Mouse (Mus musculus) 3T3-L1 (cell line): ENCODE results near the gene Slc16a1.

ENCODE experiments used
- DNase-seq: peaks from one replicate; pipeline ENCODE4 v3.0.0-alpha.2; 2015; ENCODE audit warnings: low read depth, low spot score

The Slc16a1 gene

GRCm38 (mm10) chr3:104638932-104639748 is 672 bp downstream of the Slc16a1 start:
- peak; percentile 76 for DNase-seq

GRCm38 (mm10) chr3:104639749-104640368 is 1.4 kb downstream of the Slc16a1 start:
- no peak for DNase-seq

- DNase-seq = peak; percentile 7
These were observed 2.4 kb downstream of the Slc16a1 start for GRCm38 (mm10) chr3:104640855-104641254.

GRCm38 (mm10) chr3:104641313-104641712 is 2.8 kb downstream of the Slc16a1 start:
- DNase-seq = peak; percentile 31

GRCm38 (mm10) chr3:104643113-104643512 is 4.6 kb downstream of the Slc16a1 start:
- DNase-seq = no peak

- DNase-seq = peak; percentile 87
These were observed 5.4 kb downstream of the Slc16a1 start for GRCm38 (mm10) chr3:104643810-104644270.

- DNase-seq = no peak
These were observed 5.9 kb downstream of the Slc16a1 start for GRCm38 (mm10) chr3:104644371-104644770.

- DNase-seq = no peak
These were observed 15.8 kb downstream of the Slc16a1 start for GRCm38 (mm10) chr3:104654219-104654618.

- DNase-seq = no peak
These were observed 16.5 kb downstream of the Slc16a1 start for GRCm38 (mm10) chr3:104654921-104655320.

- DNase-seq = no peak
These were observed 20.2 kb downstream of the Slc16a1 start for GRCm38 (mm10) chr3:104658706-104659105.

GRCm38 (mm10) chr3:104659758-104660157 is 21.3 kb downstream of the Slc16a1 start:
- DNase-seq = no peak

GRCm38 (mm10) chr3:104660522-104660921 is 22.1 kb downstream of the Slc16a1 start:
- no peak for DNase-seq

- no peak for DNase-seq
These were observed 23.5 kb downstream of the Slc16a1 start for GRCm38 (mm10) chr3:104662007-104662406.

GRCm38 (mm10) chr3:104662926-104663325 is 24.5 kb downstream of the Slc16a1 start:
- DNase-seq = no peak

- peak; percentile 96 for DNase-seq
These were observed 28.5 kb downstream of the Slc16a1 start for GRCm38 (mm10) chr3:104666950-104667349.

- DNase-seq = no peak
These were observed 29.0 kb downstream of the Slc16a1 start for GRCm38 (mm10) chr3:104667451-104667850.

- DNase-seq = no peak
These were observed 30.5 kb downstream of the Slc16a1 start for GRCm38 (mm10) chr3:104668989-104669388.

GRCm38 (mm10) chr3:104669856-104670182 is 31.4 kb downstream of the Slc16a1 start:
- DNase-seq = no peak

GRCm38 (mm10) chr3:104670183-104671020 is 31.9 kb downstream of the Slc16a1 start:
- DNase-seq = peak; percentile 81

GRCm38 (mm10) chr3:104671543-104671942 is 33.1 kb downstream of the Slc16a1 start:
- no peak for DNase-seq

- no peak for DNase-seq
These were observed 33.6 kb downstream of the Slc16a1 start for GRCm38 (mm10) chr3:104672041-104672440.
